In the genomic region with DNA sequence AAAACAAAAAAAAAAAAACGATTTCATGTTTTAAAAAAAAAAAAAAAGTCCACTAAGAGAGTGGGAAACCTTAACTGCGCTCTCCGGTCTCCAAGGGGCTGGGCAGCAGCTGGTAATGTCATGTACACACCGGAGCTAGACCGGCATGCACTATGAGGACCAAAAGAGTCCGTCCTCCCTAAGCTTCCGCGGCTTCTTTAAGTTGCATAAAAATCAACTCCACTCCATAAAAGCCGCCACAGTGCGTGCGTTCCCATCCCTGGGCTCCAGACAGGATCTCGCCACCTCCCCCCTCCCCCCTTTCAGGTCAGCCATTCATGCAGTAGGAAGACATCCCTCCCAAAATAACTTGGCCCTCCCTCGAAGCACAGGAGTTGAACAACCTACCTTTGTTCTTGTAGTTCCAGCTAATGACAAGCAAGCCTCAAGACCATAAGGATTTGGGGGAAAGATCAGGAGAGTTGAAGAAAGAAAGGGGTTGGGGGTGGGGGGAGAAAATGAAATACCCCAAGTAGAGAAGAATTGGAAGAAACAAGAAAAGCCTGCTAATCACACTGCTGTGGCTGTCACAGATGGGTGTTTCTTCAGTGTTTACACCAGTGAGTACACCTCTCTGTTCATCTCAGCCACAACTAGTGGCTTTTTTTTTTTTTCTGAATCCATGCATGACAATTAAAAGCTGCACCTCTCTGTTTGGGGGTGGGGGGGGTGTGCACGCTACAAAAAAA, we compare ENCODE assay signal across 9 mouse cellular contexts.
DNase-seq lines count a peak whose midpoint lies in the region; ATAC-seq and TF ChIP-seq lines count a peak whose summit lies in the region.
"Had no signal": no experiment of that assay in that cellular context is flagged by ENCODE, and none has a peak within 500 bp of the region (broad histone marks: within the 10 kb centered on the region; RNA-seq: fewer than 3 reads in every experiment).

No protein-coding gene starts in this region.

- peak overlapping the region; percentile 43 for H3K4me2 ChIP-seq in limb, embryonic 14.5 days (replicated peaks; ENCODE audit: low read depth, low read length, severe bottlenecking)

- no peaks in the 10 kb centered on the region for H3K27me3 ChIP-seq in limb, embryonic 14.5 days (ENCODE audit: control insufficient read depth, insufficient read depth, low read length)

- no peak for TF ChIP-seq POLR2A in limb, embryonic 14.5 days (IDR thresholded peaks at IDR 0.05; ENCODE audit: borderline replicate concordance, extremely low read depth, insufficient read depth, insufficient read length)

- no peaks in the 10 kb centered on the region for H3K36me3 ChIP-seq in limb, embryonic 14.5 days (ENCODE audit: control insufficient read depth, insufficient read depth, low read length)
- H3K36me3 ChIP-seq: G1E had no signal

- intact Hi-C loops in left cerebral cortex, postnatal 25 days (cut with DNase I) = no loop called here

- 0 out of 2 replicates have a peak, but pooled peaks have one; percentile 16 for ATAC-seq in limb, embryonic 14.5 days (ENCODE audit: low FRiP score, low read depth)

- peaks cover 40% of the 10 kb centered on the region for H3K4me1 ChIP-seq in limb, embryonic 14.5 days (ENCODE audit: control insufficient read depth, insufficient read depth, low read length)

- peak; percentile 34 to 50 for DNase-seq in kidney, postnatal 4 days
- no peak for DNase-seq in kidney, adult 18-20 months
- DNase-seq in forelimb bud, embryonic 11.5 days (ENCODE audit: low read depth, low spot score) = peak; percentile 36
- DNase-seq in limb, embryonic 14.5 days (ENCODE audit: low spot score) = peak; percentile 28
- DNase-seq in retina, postnatal 1 day = peak; percentile 45
- no peak for DNase-seq in left cerebral cortex, postnatal 25 days (ENCODE audit: low spot score in 2 of 2)
- no peak for DNase-seq in T-cell, adult 2 months (ENCODE audit: low spot score)
- no peak for DNase-seq in gastrocnemius, adult 18-20 months (ENCODE audit: low spot score)

- peak overlapping the region; percentile 14; the same call in 1 of the 2 replicates for H3K4me3 ChIP-seq in limb, embryonic 14.5 days (replicated peaks; ENCODE audit: low read length)

- no peaks in the 10 kb centered on the region for H3K9me3 ChIP-seq in limb, embryonic 14.5 days (ENCODE audit: control insufficient read depth, low read length)
- H3K9me3 ChIP-seq: G1E had no signal

- 3% methylated on average over 14 of the region's 14 CpGs for WGBS in limb, embryonic 14.5 days

- no peak overlapping the region for H3K27ac ChIP-seq in limb, embryonic 14.5 days (replicated peaks; ENCODE audit: low read depth, low read length)

- H3K9ac ChIP-seq in limb, embryonic 14.5 days (ENCODE audit: low read depth, low read length, severe bottlenecking) = no peak overlapping the region

Comparison
In these comparisons a context has a peak if more than half of its experiments do, and no peak if none do; other contexts are left out.
1. DNase-seq: peak in kidney, postnatal 4 days (2 of 2), forelimb bud, embryonic 11.5 days (single experiment), limb, embryonic 14.5 days (single experiment) and retina, postnatal 1 day (single experiment); none in kidney, adult 18-20 months (single experiment), left cerebral cortex, postnatal 25 days (0 of 2), T-cell, adult 2 months (single experiment) and gastrocnemius, adult 18-20 months (single experiment).